Mouse (Mus musculus) heart, postnatal 0 days (tissue): ENCODE results near the gene Timeless.

Source experiments
- CTCF ChIP-seq: IDR thresholded peaks from 2 replicates; pipeline ENCODE4 v1.5.1; 2016; ENCODE audit warnings: antibody characterized with exemption, control low read depth, low read depth
- EP300 ChIP-seq: IDR thresholded peaks from 2 replicates; pipeline ENCODE4 v1.6.1; 2016; ENCODE audit warnings: antibody characterized with exemption, low read depth

- TF ChIP-seq CTCF, result no peak
- TF ChIP-seq EP300, result no peak
Measured at GRCm38 (mm10) chr10:128210954-128211353, 20.9 kb upstream of the Timeless start.
